Mouse (Mus musculus) lung, postnatal 0 days (tissue): ENCODE data around the gene Spata6.

Experiments
- CTCF ChIP-seq: IDR thresholded peaks from 2 replicates; pipeline ENCODE4 v1.5.1; 2016; ENCODE audit warnings: antibody characterized with exemption, mild to moderate bottlenecking
- EP300 ChIP-seq: IDR thresholded peaks from 2 replicates; pipeline ENCODE4 v1.6.1; 2016; ENCODE audit warnings: antibody characterized with exemption, mild to moderate bottlenecking, control low read depth

DNA sequence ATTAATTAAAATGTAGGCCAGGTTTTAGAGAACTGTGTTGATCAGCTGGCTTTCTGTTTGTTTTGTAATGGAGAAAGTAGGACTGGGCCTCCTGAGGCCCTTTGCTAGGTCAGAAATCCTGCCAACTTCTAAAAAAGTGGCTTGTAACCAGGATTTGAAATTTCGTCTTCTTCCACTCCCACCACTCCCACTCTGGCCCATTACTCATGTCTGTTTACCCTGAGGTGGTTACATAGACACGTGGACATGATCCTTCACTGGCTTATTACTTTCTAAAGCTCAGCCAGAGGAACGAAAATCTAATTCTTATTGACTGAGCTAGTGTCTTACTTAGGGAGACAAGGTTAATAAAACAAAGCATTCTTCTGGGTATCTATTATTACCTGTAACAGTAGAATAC lies 14.8 kb upstream of the Spata6 start:
- TF ChIP-seq CTCF, result no peak
- TF ChIP-seq EP300, result no peak
